Mouse (Mus musculus) stomach, embryonic 14.5 days (tissue): ENCODE results near the gene Ecel1. TPM values are rescaled to one million over a fixed set of nuclear protein-coding genes. Genes with fewer than 3 reads are reported as not detected.

Experiments used
- ATAC-seq: fragments of 200-750 bp; cut with Nextera tagmentation; 2 replicates; pipeline ENCODE4 v1.8.0; 2017; ENCODE audit warnings: low read depth, moderate TSS enrichment; ENCODE audit not compliant: insufficient number of reproducible peaks, insufficient read depth, low FRiP score
- H3K27ac ChIP-seq: fragments of 300-500 bp; sonication (generic); 2 replicates; pipeline ENCODE4 v1.5.1; 2014; ENCODE audit warnings: mild to moderate bottlenecking, low read length, moderate library complexity, mixed read lengths
- H3K27me3 ChIP-seq: fragments of 300-500 bp; sonication (generic); 2 replicates; pipeline ENCODE4 v1.6.1; 2014; ENCODE audit warnings: low read length, control low read depth, mixed read lengths; ENCODE audit not compliant: control insufficient read depth, insufficient read depth
- H3K36me3 ChIP-seq: fragments of 300-500 bp; sonication (generic); 2 replicates; pipeline ENCODE4 v1.6.1; 2014; ENCODE audit warnings: mild to moderate bottlenecking, control low read depth, low read length, moderate library complexity, mixed read lengths; ENCODE audit not compliant: control insufficient read depth, insufficient read depth
- H3K4me1 ChIP-seq: fragments of 300-500 bp; sonication (generic); 2 replicates; pipeline ENCODE4 v1.6.1; 2014; ENCODE audit warnings: low read length, control low read depth, mixed read lengths; ENCODE audit not compliant: control insufficient read depth, insufficient read depth
- H3K4me2 ChIP-seq: fragments of 300-500 bp; sonication (generic); replicated peaks from 2 replicates; pipeline ENCODE4 v1.6.1; 2014; ENCODE audit warnings: low read depth, low read length, control low read depth
- H3K4me3 ChIP-seq: fragments of 300-500 bp; sonication (generic); 2 replicates; pipeline ENCODE4 v1.5.1; 2014; ENCODE audit warnings: low read depth, low read length, control low read depth
- H3K9ac ChIP-seq: fragments of 300-500 bp; sonication (generic); replicated peaks from 2 replicates; pipeline ENCODE4 v1.6.1; 2014; ENCODE audit warnings: low read depth, mild to moderate bottlenecking, control low read depth, low read length, moderate library complexity, mixed read lengths
- H3K9me3 ChIP-seq: fragments of 300-500 bp; sonication (generic); 2 replicates; pipeline ENCODE4 v1.6.1; 2016; ENCODE audit warnings: low read depth, low read length, control low read depth; ENCODE audit not compliant: control insufficient read depth
- WGBS: fragments of 180-500 bp; shearing (Covaris S2); extraction: QIAGEN DNeasy Blood & Tissue Kit; methylation state at CpG from one replicate; pipeline ENCODE4 v1.1.7; 2014; 5-methylcytosine and 5-hydroxymethylcytosine counted together
- polyA plus RNA-seq: library from polyadenylated mRNA; unstranded; fragments of >200 nt; fragmentation: Nextera tagmentation; extraction: Ambion mirVana; gene quantifications from 2 replicates; pipeline ENCODE4 v1.2.1, GENCODE M21; 2014

The Ecel1 gene
- polyA plus RNA-seq, 1 experiment from 2014 or later: 7.5 TPM

DNA sequence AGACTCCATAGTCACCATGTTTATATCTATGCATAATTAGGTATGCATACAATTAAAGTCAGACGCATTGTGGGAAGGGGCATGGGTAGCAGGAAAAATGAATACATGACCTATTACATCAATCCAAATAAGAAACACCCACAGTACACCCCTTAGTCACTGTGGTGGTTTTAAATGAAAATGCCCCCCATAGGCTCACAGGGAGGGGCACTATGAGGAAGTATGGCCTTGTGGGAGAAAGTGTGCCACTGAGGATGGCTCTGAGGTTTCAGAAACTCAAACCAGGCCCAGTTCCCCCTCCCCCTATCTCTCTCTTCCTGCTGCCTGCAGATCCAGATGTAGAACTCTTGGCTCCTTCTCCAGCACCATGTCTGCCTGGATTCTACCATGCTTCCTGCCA is 52.4 kb downstream of the Ecel1 start:
- H3K9ac ChIP-seq: no peak overlapping the region

DNA sequence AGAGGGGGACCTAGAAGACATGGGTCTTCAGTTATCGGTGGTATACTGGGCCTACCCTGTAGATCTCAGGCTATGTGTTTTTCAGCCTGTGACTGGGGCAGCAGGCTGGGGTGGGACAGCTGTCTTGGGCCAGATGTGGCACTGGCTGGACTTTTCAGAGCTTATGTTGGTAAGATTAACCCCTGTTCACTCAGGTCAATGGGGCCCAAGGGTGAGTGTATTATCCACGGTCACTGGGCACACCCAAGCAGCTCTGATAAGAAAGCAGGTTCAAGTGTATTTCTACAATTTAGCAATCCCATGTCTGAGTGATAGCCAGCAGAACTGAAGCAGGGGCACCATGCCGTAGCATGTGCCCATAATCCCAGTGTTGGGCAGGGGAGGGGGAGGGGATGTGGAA is 54.2 kb downstream of the Ecel1 start:
- Histone ChIP-seq H3K4me1 (no peaks in the 10 kb centered on the region), H3K4me2 (no peak overlapping the region), H3K9ac (no peak overlapping the region), H3K9me3 (no peaks in the 10 kb centered on the region), H3K27me3 (no peaks in the 10 kb centered on the region), H3K4me3 (no peak overlapping the region), H3K36me3 (no peaks in the 10 kb centered on the region), H3K27ac (no peak overlapping the region)
- ATAC-seq: no peak
- WGBS: 76% methylated on average over 3 of the region's 3 CpGs

More for the DNA sequence above, 52.4 kb downstream of the Ecel1 start:
- H3K27me3 ChIP-seq: no peaks in the 10 kb centered on the region
- H3K36me3 ChIP-seq: no peaks in the 10 kb centered on the region
- no peak overlapping the region for H3K27ac ChIP-seq
- H3K4me1 ChIP-seq: no peaks in the 10 kb centered on the region
- ATAC-seq: no peak
- no peak overlapping the region for H3K4me3 ChIP-seq
- WGBS: 78% methylated on average over 1 of the region's 1 CpGs
- H3K9me3 ChIP-seq: no peaks in the 10 kb centered on the region
- H3K4me2 ChIP-seq: no peak overlapping the region

DNA sequence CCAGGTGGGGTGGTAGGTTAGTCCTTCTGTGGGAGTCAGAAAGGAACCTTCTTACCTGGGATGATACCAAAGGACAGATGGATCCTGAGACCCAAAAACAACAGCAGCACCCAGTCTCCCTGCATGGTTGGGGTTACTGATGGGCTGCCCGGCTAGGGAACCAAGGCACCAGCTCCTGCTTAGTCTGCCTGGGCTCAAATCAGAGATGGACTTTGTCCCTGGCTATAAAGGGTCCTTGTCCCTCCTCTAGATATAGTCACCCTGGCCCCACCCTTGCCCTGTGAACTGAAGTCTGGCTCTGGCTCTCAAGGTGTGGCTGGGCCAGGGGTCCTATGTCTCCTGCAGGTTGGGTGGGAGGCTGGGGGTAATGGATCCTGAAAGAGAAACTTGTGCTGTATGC is 54.9 kb downstream of the Ecel1 start, which contains the start of gene Alpi:
TSS of gene Alpi (minus strand) at position 196 of the 400 bp plus-strand sequence.
- Histone ChIP-seq H3K36me3 (no peaks in the 10 kb centered on the region), H3K4me3 (no peak within 1 kb of the TSS), H3K27ac (no peak within 1 kb of the TSS), H3K9ac (no peak within 1 kb of the TSS), H3K4me1 (no peaks in the 10 kb centered on the region), H3K27me3 (no peaks in the 10 kb centered on the region), H3K9me3 (no peaks in the 10 kb centered on the region), H3K4me2 (no peak within 1 kb of the TSS)
- 85% methylated on average over 1 of the region's 1 CpGs for WGBS
- no peak for ATAC-seq

DNA sequence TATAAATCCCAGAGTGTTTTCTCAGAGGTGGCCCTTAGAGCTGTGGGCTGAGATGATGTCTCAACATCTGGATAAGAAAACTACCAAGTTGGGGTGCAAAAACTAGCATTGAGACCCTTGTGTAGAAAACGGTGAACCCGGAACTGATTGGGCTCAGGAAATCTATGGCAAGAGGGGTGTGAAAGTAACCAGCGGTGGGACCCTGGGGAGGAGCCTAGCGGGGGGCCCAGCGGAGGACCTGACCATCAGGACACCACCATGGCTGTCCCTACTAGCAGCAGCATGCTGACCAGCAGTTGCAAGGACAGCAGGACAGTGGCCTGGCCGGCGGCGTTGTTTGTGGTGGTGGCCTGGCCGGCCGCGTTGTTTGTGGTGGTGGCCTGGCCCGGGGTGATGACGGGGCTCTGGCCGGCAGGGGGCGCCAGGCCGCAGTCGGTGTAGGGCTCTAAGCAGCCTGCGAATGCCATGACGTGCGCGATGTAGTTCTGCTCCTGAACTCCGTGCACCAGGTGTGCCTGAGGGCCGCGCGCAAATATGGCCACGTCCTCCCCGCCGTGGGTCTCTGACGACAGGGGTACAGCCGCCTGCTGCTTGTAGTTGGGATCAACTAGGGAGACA is 57.9 kb downstream of the Ecel1 start:
- Histone ChIP-seq H3K9me3 (no peaks in the 10 kb centered on the region), H3K4me3 (no peak overlapping the region), H3K27me3 (no peaks in the 10 kb centered on the region), H3K27ac (no peak overlapping the region), H3K9ac (no peak overlapping the region), H3K36me3 (no peaks in the 10 kb centered on the region), H3K4me1 (no peaks in the 10 kb centered on the region), H3K4me2 (peak overlapping the region; percentile 14; the same call in 1 of the 2 replicates)
- peak; percentile 79 for ATAC-seq
- 16% methylated on average over 30 of the region's 30 CpGs for WGBS

Other genes with a start within 250 kb of the Ecel1 start
- gene Alppl2, start 66.6 kb downstream of the Ecel1 start, polyA plus RNA-seq: not detected in 2 replicates
- gene Alpi, start 54.9 kb downstream of the Ecel1 start, polyA plus RNA-seq: 0.61 and 1.1 TPM in 2 replicates
- not detected in 2 replicates for gene Akp3, start 31.5 kb downstream of the Ecel1 start, polyA plus RNA-seq
- gene Prss56, start 26.8 kb upstream of the Ecel1 start, polyA plus RNA-seq: 0.14 TPM in 1 of 2 replicates, not detected in the other
- not detected in 2 replicates for gene Chrnd, start 34.1 kb upstream of the Ecel1 start, polyA plus RNA-seq
- not detected in 2 replicates for gene Chrng, start 48.1 kb upstream of the Ecel1 start, polyA plus RNA-seq
- gene Eif4e2, start 57.4 kb upstream of the Ecel1 start, polyA plus RNA-seq: 138 and 146 TPM in 2 replicates
- gene Efhd1, start 107.8 kb upstream of the Ecel1 start, polyA plus RNA-seq: 0.14 and 0.34 TPM in 2 replicates
- gene Gigyf2, start 170.5 kb upstream of the Ecel1 start, polyA plus RNA-seq: 55.1 and 61.2 TPM in 2 replicates
- 5.7 and 5.9 TPM in 2 replicates for gene Kcnj13, start 238.2 kb upstream of the Ecel1 start, polyA plus RNA-seq